Mouse (Mus musculus) testis, adult 2 months (tissue): ENCODE data around the gene Gm45021.

Source experiments
- CTCF ChIP-seq: fragments of 200-500 bp; IDR thresholded peaks from 2 replicates; pipeline ENCODE4 v1.5.1; 2012; ENCODE audit warnings: low read depth, mild to moderate bottlenecking, inconsistent platforms, low read length, moderate library complexity; ENCODE audit not compliant: control insufficient read depth, insufficient read depth, insufficient replicate concordance
- POLR2A ChIP-seq: fragments of 200-500 bp; IDR thresholded peaks from 2 replicates; pipeline ENCODE4 v1.6.1; 2012; ENCODE audit warnings: low read depth, mild to moderate bottlenecking, inconsistent platforms, low read length, moderate library complexity; ENCODE audit not compliant: control insufficient read depth

DNA sequence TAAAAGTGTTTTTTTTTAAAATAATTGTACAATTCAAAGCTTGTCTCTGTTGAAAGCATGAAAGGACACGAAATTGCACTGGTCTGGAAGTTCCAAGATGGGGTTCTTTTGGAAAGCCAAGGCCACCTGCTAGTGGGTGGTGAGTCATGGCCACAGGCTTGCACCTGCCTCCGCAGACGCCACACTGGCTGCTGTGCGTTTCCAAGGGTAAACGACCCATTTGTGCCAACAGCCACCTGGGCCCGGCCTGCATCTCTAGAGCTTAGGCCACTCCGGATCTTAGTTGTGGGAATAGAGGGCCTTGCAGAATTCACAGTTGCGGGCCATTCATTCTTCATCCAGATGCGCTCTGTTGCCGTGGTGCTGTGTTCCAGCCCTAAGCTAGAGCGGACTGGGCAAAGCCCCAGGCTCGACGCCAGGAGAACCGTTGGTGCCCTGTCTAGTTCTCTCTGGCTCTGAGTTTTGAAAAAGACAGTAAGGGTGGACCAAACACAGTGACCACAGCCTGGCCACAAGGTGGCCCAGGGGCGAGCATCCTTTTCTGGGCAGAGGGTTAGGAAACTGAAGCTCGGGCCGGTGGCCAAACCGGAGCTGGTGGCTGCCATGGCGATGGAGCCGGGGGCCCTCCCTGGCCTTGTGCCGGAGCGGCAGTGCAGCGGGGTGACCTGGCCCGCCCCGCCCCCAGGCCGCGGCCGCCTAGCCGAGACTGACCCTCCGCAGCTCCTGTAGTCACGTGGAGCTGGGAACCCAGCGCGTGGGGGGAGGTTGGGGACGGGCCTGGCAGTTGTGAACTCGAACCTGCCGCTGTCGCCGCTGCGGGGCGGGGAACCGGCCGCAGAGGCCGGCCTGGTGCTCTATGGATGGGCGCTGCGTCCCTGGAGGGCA lies 4.0 kb downstream of the Gm45021 start, which contains the start of the genes Repin1 and Gm44965:
- TF ChIP-seq POLR2A = peak; percentile 72
- no peak; the same call in 1 of the 2 replicates for TF ChIP-seq CTCF
